Mouse (Mus musculus) embryonic fibroblast, embryonic 13.5 days (primary cell): ENCODE data around the gene Nutm1.
A peak's percentile ranks its signal among the peaks of the same experiment; 100 is the strongest.

Source experiments
- CTCF ChIP-seq: IDR thresholded peaks from 2 replicates; pipeline ENCODE4 v1.5.1; 2011; ENCODE audit warnings: mild to moderate bottlenecking, control low read depth, low read length, moderate library complexity, borderline replicate concordance; ENCODE audit not compliant: insufficient read depth
- POLR2A ChIP-seq: IDR thresholded peaks from 2 replicates; pipeline ENCODE4 v1.6.1; 2011; ENCODE audit warnings: low read depth, mild to moderate bottlenecking, control low read depth, low read length, moderate library complexity

DNA sequence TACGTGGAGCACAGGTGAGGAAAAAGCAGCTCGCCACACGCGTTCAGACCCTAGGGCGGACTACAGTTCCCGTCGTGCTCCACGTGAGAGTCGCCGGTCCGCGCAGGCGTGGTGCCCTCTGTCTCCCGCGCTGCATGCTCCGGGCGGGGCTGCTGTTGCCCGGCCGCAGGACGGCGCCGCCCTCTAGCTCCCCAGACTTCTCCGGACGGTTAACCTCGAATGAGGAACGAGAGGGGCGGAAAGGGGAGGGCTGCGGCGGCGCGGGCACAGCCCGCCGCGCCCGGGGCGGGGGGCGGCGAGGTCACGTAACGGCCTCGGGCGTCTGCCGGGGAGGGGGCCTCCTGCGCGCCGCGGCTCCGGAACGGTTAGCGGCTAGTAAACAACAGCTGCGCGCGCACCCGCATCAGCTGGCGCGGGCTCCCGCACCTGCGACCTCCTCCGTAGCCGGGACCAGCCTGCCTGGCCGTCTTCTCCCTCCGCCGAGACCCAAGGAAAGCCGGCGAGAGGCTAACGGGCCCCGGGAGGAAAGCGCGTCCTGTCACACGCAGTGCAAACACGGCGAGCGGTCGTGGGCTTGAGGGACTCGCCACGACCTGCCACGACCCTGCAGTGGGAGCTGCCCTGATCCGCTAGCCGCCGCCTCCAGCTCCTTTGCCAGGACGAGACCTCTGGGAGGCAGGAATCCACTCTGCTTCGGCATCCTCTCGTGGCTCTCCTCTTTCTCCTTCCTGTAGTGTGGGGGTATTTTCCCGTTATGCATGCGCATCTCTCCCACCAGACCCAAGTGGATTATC, 6.6 kb upstream of the Nutm1 start, which contains the start of gene Slc12a6:
- TF ChIP-seq CTCF = no peak
- peak; percentile 49 for TF ChIP-seq POLR2A
